Mouse (Mus musculus): ENCODE measurements around the gene Klhl4.

The Klhl4 gene

GRCm38 (mm10) chrX:114473782-114474731 lies at the start of gene Klhl4:
Gene Klhl4, plus strand, starts transcription at chrX:114474333.
- peak; percentile 6 for DNase-seq

- no peak for DNase-seq
Measured at GRCm38 (mm10) chrX:114484153-114484552, 10.0 kb downstream of the Klhl4 start.

GRCm38 (mm10) chrX:114486691-114487090 lies 12.6 kb downstream of the Klhl4 start:
- DNase-seq, result no peak

GRCm38 (mm10) chrX:114558141-114558540 lies 84.0 kb downstream of the Klhl4 start:
- DNase-seq, result no peak

- no peak for DNase-seq
Measured at GRCm38 (mm10) chrX:114582311-114582710, 108.2 kb downstream of the Klhl4 start.

Measured in kidney, adult 18-20 months (tissue).